12 mouse cellular contexts compared by ENCODE assay signal in genomic region chr3:30219891-30220290, GRCm38 (mm10).
DNase-seq lines count a peak whose midpoint lies in the region; ATAC-seq and TF ChIP-seq lines count a peak whose summit lies in the region.
"Had no signal": no experiment of that assay in that cellular context is flagged by ENCODE, and none has a peak within 500 bp of the region (broad histone marks: within the 10 kb centered on the region; RNA-seq: fewer than 3 reads in every experiment).

No protein-coding gene starts in this region.

- no peak overlapping the region for H3K27ac ChIP-seq in kidney, postnatal 0 days
- no peak overlapping the region for H3K27ac ChIP-seq in forebrain, embryonic 13.5 days
- peak overlapping the region; percentile 89 for H3K27ac ChIP-seq in limb, embryonic 10.5 days
- no peak overlapping the region for H3K27ac ChIP-seq in neural tube, embryonic 13.5 days (replicated peaks)
- H3K27ac ChIP-seq: left cerebral cortex, adult 2 months had no signal

- no peak for ATAC-seq in kidney, postnatal 0 days (replicated peaks; ENCODE audit: low FRiP score, low read depth)
- ATAC-seq in forebrain, embryonic 13.5 days, result no peak
- ATAC-seq in neural tube, embryonic 13.5 days (ENCODE audit: low read depth), result no peak

- no peaks in the 10 kb centered on the region for H3K36me3 ChIP-seq in kidney, postnatal 0 days (ENCODE audit: insufficient read depth, low read length)
- no peaks in the 10 kb centered on the region for H3K36me3 ChIP-seq in forebrain, embryonic 13.5 days (ENCODE audit: poor library complexity, severe bottlenecking)
- no peaks in the 10 kb centered on the region for H3K36me3 ChIP-seq in limb, embryonic 10.5 days
- no peaks in the 10 kb centered on the region for H3K36me3 ChIP-seq in neural tube, embryonic 13.5 days

- H3K4me2 ChIP-seq in kidney, postnatal 0 days (ENCODE audit: low read length), result peak overlapping the region; percentile 49
- H3K4me2 ChIP-seq in forebrain, embryonic 13.5 days, result peak overlapping the region; percentile 59
- peak overlapping the region; percentile 55 for H3K4me2 ChIP-seq in neural tube, embryonic 13.5 days

- H3K9ac ChIP-seq in kidney, postnatal 0 days (ENCODE audit: low read depth, low read length), result no peak overlapping the region
- H3K9ac ChIP-seq in forebrain, embryonic 13.5 days, result 0 out of 2 replicates have a peak overlapping the region, but pooled peaks have one; percentile 16
- peak overlapping the region; percentile 47; the same call in 1 of the 2 replicates for H3K9ac ChIP-seq in neural tube, embryonic 13.5 days

- WGBS in kidney, postnatal 0 days, result 53% methylated on average over 8 of the region's 8 CpGs
- WGBS in forebrain, embryonic 13.5 days, result 10% methylated on average over 8 of the region's 8 CpGs
- 47% methylated on average over 8 of the region's 8 CpGs for WGBS in limb, embryonic 10.5 days
- 43% methylated on average over 8 of the region's 8 CpGs for WGBS in neural tube, embryonic 13.5 days

- H3K27me3 ChIP-seq in kidney, postnatal 0 days (ENCODE audit: insufficient read depth, low read length), result no peaks in the 10 kb centered on the region
- H3K27me3 ChIP-seq in forebrain, embryonic 13.5 days, result peaks cover 59% of the 10 kb centered on the region
- no peaks in the 10 kb centered on the region for H3K27me3 ChIP-seq in limb, embryonic 10.5 days (ENCODE audit: low read depth, poor library complexity, severe bottlenecking)
- H3K27me3 ChIP-seq in neural tube, embryonic 13.5 days, result peaks cover 81% of the 10 kb centered on the region

- no peak for DNase-seq in kidney, postnatal 0 days (ENCODE audit: low spot score)
- no peak for DNase-seq in kidney, postnatal 36 days
- DNase-seq in limb, embryonic 10.5 days (ENCODE audit: low spot score), result no peak
- DNase-seq in urinary bladder, adult 18-20 months (ENCODE audit: low spot score in 2 of 2), result no peak
- DNase-seq in gastrocnemius, postnatal 25 days, result no peak
- DNase-seq in thymus, postnatal 14 days, result no peak
- DNase-seq: adrenal gland, adult 2 months; cerebellum, postnatal 36 days; gastrocnemius, postnatal 14 days had no signal

- no peaks in the 10 kb centered on the region for H3K9me3 ChIP-seq in kidney, postnatal 0 days (replicated peaks; ENCODE audit: low read length)
- H3K9me3 ChIP-seq in forebrain, embryonic 13.5 days (replicated peaks), result no peaks in the 10 kb centered on the region
- H3K9me3 ChIP-seq in limb, embryonic 10.5 days (replicated peaks), result no peaks in the 10 kb centered on the region
- H3K9me3 ChIP-seq in neural tube, embryonic 13.5 days, result no peaks in the 10 kb centered on the region

- H3K4me3 ChIP-seq in kidney, postnatal 0 days (replicated peaks; ENCODE audit: low read depth, low read length), result peak overlapping the region; percentile 21; the same call in 1 of the 2 replicates
- H3K4me3 ChIP-seq in forebrain, embryonic 13.5 days, result peak overlapping the region; percentile 31
- H3K4me3 ChIP-seq in limb, embryonic 10.5 days, result peak overlapping the region; percentile 30
- H3K4me3 ChIP-seq in neural tube, embryonic 13.5 days, result peak overlapping the region; percentile 26
- H3K4me3 ChIP-seq: left cerebral cortex, adult 2 months had no signal

- no peaks in the 10 kb centered on the region for H3K4me1 ChIP-seq in kidney, postnatal 0 days (replicated peaks; ENCODE audit: insufficient read depth, low read length)
- H3K4me1 ChIP-seq in forebrain, embryonic 13.5 days, result peaks cover 21% of the 10 kb centered on the region
- peaks cover 84% of the 10 kb centered on the region for H3K4me1 ChIP-seq in limb, embryonic 10.5 days
- peaks cover 19% of the 10 kb centered on the region for H3K4me1 ChIP-seq in neural tube, embryonic 13.5 days (replicated peaks)

- no peak for TF ChIP-seq CTCF in kidney, postnatal 0 days (IDR thresholded peaks at IDR 0.05; ENCODE audit: low read depth)
